Mouse (Mus musculus): ENCODE results near the gene Bahd1.

Bahd1 gene

DNA sequence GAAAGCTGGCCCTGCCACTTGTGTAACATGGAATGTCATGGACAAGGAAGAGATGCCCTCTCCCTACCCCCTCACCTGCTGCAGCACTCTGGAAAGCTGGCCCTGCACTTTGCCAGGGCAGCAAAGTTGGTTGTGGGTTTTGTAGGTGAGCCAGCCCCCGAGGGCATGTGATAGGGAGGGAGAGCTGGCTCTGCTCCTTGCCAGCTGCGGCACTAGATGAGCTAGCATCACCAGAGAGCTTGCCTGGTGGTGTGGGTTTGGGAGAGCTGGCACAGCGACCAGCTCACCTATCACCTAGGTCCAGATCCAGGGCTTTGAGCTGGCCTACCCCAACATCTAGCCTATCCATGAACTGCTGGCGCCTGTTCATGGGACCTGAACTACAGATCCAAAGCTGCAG lies 48.6 kb downstream of the Bahd1 start:
- DNase-seq, result no peak

DNA sequence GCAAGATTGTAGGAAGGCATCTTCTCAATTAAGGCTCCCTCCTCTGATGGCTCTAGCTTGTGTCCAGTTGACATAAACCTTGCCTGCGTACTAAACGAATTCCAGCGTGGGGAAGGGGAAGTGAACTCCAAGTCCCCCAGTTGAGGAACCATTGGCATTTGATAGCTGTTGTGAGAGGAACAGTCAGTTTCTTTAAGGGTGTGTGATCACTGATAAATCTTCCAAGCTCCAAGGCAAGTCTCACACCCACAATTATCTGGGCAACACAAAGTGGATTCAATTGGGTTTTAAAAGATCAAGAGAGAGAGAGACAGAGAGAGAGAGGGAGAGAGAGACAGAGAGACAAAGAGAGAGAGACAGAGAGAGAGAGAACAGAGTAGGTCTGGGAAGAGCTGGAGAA lies 49.5 kb downstream of the Bahd1 start:
- DNase-seq, result no peak

DNA sequence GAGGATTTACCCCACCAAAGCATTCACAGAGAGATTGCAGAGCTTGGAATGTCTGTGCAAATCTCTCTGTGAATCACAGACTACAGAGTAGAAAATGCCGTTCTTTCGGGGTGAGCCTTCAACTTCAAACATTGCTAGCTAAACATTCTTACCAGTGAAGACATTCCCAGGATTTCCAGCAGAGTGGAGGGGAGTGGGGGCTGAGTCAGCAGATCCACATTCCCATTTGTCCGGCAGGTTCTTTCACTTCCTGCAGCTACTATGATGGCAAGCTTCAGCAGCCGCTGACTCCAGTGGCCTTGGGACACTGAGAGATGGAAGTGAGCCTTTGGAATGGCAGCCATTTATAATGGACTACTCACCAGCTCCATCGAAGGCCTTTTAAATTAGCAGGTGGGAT lies 56.3 kb downstream of the Bahd1 start:
- DNase-seq, result no peak

DNA sequence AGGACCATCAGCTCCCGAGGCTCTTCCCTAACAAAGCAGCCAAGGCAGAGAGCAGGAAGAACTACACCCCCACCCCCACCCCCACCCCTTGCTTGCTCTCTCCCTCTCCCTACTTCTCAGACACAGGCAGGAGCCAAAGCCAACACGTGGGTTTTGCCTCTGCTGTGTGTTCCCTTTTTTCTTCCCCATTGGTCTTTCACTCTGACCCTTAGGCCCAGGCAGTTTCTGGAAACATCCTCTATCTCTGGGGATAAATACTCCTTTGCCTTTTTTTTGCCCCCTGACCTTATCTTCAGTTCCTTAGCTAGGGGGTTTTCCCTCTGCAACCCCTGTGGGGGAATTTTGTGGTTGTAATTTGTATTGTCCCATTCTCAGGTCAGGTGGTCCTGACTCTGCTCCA lies 59.5 kb downstream of the Bahd1 start:
- no peak for DNase-seq

DNA sequence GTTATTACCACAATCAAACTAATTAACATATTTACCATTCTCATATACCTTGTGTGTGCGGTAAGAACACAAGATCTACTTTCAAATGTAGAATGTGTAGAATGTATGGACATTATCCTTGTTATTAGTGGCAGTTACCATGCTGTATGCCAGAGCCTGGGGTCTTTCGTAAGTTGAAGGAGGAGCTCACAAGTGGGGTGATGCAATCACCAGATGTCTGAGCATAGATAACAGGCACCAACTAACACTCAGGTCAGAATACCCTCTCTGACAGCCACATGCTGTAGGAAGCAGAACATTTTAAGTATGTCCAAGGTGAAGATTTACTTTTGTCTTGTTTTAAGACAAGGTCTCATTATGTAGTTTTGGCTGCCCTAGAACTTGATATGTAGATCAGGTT lies 60.2 kb downstream of the Bahd1 start:
- DNase-seq, result no peak

DNA sequence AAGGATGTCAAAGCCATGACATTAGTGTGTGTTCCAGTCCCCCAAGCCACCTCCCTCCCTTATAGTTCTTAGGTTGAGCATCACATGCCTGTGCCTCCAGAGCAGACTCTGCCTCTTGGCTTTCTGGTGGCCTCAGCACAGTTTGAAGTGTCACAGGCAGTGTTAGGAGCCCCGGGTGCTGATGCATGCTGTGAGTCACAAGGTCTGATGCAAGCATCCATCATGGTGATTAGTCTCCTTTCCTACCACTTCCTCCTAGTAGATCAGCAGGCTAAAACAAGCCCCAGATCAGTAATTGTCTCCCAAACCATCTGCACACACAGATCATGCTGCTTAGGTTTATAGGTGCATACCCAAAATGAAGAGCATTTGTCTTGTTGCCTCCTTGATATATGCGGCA lies 61.4 kb downstream of the Bahd1 start:
- no peak for DNase-seq

DNA sequence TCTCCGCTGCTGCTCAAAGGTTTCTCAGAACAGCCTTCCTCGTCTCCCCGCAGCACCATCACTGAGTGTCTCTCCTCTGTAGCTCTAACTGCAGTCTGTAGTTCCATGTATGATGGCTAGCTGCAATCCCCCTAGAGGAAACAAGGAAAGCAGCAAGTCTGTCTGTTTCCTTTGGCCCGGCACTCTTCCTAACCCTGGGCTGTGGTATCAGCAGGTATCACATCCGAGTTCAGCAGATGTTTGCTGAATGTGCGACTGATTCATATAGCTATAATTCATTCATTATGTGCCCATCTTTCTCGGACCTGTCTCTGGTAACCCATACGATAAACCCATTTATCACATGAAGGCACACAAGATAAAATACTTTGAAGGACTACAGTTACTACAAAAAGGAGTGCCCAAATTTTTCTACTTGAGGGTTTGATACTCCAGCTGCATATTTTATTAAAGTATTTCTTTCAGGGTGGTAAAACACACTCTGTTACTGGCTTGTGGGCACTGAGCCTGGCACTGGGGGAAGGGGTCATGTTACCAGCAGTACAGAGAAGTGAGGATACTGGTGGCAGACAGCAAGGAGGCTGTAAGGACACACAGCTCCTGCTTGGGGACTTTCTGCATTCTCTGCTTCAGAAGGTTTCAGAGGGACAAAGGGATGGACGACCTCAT lies 63.0 kb downstream of the Bahd1 start:
- no peak for DNase-seq

DNA sequence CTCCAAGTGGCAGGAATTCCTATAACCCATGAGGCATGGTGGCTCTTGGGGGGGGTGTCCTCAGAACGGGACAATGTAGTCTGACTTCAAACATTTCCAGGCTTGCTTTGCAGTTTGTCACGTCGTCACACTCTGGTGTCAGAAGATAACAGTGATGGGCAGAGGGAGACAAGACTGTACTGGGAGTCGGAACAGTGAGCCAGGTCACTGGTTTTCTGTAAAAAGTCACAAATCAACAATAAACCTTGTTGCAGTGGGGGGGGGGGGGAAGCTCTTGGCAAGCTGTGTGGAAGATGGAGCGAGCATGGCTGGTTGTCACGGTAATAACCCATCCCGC lies 63.5 kb downstream of the Bahd1 start:
- DNase-seq, result no peak

DNA sequence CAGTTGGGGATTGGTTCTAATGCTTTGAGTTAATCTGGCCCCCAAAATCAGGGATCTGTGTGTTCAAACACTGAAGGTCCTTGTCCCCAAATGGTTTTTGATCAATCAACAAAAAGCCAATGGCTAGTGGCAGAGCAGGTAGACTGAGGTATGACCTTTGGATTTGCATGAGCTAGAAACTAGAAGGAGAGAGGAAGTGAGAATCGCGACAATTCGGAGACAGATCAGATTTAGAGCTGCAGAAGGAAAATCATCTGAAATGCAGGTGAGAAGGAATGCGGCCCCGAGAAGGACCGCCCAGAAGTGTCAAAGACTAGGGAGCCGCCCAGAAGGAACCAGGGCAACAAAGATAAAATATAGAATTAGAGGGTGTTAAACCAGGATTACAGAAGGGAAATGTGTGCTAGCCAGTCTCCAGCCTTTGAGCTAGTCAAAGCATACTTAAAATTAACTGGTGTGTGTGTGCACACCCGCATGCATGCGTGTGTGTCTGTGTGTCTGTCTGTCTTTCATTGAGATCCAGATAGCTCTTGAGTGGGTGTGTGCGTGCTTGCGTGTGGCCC lies 69.5 kb downstream of the Bahd1 start:
- no peak for DNase-seq

DNA sequence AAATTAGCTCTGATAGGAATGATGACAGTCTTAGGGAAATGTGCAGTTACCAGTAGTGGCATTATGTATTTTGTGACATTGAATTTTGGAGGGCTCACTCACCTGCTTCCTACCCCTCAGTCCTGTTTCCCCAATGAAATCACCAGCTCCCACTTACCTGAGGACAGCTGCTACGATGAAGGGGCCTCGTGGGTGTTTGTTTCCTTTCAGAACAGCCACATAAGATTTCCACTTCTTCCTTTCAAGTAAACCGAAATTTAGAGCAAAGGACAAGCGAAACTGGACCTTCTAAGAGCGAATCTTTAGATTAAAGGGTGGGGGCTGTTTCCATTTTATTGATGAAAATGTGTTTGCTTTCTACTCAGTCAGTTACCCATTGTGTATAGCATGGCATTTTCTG lies 71.9 kb downstream of the Bahd1 start:
- no peak for DNase-seq

DNA sequence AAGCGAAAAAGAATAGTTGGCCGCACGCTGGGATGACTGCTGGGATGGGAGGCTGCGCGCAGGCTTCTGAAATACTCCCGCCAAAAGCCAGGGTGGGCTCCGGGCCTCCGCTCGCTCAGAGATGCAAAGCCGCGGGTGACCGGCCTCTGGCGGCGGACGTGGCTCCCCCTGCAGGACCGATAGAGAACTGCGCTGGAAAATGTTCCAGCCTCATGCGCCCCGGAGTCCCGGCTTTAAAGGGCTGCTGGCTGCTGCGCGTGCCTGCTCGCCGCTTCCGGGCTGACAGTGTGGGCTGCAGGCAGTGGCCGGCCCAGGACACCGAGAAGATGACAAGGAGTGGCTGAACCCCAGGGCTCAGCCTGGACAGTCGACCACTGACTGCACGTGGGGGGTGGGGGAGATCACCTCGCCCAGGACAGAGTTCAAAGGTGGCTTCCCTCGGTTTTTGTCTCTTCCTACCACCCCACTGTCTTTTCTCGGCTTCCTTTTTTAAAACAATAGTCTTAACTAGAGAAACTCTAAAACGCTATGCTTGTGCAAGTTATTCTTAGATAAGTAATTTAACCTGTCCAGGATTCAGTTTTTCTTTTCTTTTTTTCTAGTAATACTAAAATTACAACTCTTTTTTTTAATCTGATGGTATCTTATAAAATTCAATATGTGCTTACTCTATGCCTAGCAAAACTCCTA lies 72.7 kb downstream of the Bahd1 start:
- DNase-seq, result peak; percentile 92

Measured in lung, postnatal 10 days (tissue).